Mouse (Mus musculus) kidney, postnatal 14 days (tissue): ENCODE data around the gene Banf1.
"Not testable (repeated sequence)": the region's sequence is repeated elsewhere in the genome, so short reads cannot be mapped to it uniquely, and the experiment has no call there.

ENCODE experiments used
- DNase-seq: peaks from one replicate; pipeline ENCODE4 v3.0.0; 2022; ENCODE audit warnings: mixed read lengths

The Banf1 gene

DNA sequence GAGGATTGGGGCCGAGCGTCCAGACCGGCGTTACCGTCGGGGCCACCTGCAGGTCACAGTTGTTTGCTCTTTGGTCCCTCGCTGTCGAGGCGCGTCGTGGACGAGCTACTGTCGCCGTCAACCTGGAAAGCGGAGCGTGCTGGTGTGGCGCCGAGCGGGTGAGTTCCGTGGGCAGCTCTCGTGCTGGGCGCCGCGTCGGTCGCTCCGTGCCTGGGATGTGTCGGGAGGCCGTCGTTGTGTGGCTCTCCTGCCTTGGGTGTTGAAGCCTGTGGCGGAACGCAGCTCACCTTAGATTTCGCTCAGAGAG lies at the start of gene Banf1:
TSS of gene Banf1 (minus strand) at position 116 of the 307 bp plus-strand sequence.
- DNase-seq = no peak

DNA sequence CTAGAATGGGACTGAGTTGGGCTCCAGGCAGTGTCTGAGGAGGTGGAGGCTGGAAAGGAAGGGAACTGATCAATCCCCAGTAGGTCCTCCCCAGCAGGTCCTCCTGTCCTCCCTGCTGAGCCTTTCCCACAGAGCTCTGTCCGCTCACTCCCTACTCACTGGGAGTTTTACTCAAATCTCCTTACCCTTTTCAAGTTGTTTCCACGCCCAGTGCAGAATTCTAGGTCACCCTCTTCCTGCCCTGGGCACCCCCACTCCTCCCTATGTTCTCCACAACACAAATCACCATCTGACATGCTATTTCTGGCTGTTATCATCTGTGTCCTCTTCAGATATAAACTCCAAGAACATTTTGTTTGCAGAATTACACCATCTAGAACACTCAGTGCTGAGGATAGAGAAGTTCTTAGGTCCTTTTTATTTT lies 47.6 kb upstream of the Banf1 start:
- peak; percentile 70 for DNase-seq

DNA sequence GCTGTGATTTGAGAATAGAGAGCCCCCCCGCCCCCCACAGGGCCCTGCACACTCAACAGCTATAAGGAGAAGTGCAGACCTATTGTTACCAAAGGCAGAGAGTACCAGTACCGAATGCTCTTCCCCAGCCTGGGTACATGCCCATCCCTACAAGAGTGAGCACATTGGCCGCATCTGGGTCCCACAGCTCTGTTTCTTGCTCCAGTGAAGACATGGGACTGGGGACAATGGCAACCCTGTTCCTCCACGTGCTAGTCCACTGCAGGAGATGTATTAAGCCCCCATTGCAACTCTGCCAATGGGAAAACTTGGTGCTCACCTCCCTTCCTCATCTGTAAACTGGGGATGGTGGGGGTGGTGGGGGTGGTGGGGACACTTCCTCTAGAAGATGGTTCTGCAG lies 46.9 kb upstream of the Banf1 start:
- DNase-seq = no peak

GRCm38 (mm10) chr19:5411961-5412360 lies 45.0 kb upstream of the Banf1 start:
- no peak for DNase-seq

- DNase-seq = no peak
Observed at GRCm38 (mm10) chr19:5410641-5411040, 43.7 kb upstream of the Banf1 start.

GRCm38 (mm10) chr19:5409068-5409467 lies 42.1 kb upstream of the Banf1 start:
- DNase-seq = peak; percentile 52

- DNase-seq = peak; percentile 65
Observed at GRCm38 (mm10) chr19:5408057-5409001, 41.4 kb upstream of the Banf1 start.

DNA sequence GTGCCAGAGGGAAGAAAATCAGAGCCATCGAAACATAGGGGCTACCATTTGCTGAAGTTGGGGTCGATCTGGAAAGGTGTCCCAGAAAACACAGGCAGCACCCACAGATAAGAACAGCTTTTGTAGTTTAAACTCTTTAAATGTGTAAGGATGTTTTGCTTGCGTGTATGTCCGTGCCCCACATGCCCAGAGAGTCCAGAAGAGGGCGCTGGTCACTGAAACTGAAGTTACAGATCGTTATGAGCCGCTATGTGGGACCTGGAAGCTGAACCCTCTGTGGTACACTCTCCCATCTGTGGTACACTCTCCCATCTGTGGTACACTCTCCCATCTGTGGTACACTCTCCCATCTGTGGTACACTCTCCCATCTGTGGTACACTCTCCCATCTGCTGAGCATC lies 40.2 kb upstream of the Banf1 start:
- DNase-seq = peak; percentile 70

DNA sequence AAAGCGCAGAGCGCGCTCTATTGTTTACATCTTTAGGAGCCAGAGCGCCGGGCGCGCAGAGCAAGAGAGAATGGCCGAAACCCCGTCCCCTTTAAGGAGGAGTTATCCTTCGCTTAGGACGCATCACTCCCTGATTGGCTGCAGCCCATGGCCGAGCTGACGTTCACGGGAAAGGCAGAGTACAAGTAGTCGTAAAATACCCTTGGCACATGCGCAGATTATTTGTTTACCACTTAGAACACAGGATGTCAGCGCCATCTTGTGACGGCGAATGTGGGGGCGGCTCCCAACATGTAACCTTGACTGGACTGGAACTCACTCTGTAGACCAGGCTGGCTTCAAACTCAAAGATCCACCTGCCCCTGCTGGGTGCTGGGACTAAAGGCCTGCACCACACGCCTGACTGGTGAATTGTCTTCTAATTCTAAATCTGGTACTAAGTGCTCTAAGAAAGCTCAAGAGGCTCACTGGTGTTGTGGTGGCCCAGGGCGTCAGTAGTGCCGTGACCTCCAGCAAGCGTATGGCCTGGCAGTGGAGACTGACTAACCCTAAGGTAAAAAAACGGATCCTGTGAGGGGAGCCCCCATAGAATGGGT lies 39.7 kb upstream of the Banf1 start:
- DNase-seq = peak; percentile 65

DNA sequence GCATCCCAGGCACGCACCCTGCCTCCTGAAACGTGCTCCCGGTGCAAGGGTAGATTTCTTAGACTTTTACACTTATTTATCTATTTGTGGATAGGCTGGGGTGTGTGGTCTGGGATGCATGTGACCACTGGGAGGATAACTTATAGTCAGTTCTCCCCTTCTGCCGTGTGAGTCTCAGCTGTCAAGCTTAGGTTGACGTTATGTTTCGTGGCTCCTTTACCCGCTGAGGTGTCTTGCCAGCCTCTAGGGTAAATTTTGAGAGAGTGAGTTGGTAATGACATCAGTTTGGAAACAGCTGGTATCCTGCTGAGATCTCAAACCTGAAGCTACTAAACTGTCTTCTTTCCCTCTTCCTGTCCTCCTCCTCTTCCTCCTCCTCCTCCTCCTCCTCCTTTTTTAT lies 39.0 kb upstream of the Banf1 start:
- no peak for DNase-seq

DNA sequence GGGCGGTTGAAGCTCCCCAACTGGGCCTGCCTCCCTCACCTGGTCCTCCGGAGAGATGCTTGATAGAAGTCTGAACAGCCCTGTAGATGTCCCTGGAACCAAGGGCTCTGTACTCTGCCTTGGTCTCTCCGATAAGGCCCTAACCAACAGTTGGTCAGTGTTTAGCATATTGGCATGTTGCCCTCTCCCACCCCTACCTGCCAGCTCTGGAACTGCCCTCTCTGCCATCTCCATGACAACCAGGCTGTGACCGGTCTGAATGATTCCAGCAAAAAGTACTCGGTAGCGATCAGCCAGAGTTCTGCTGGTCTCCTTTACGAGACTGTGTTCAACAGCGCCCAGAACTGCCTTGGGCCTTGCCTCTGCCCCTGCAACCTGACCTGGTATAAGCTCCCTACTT lies 35.3 kb upstream of the Banf1 start, which contains the start of gene Tsga10ip:
TSS of gene Tsga10ip (minus strand) at position 234 of the 400 bp plus-strand sequence.
- no peak for DNase-seq

DNA sequence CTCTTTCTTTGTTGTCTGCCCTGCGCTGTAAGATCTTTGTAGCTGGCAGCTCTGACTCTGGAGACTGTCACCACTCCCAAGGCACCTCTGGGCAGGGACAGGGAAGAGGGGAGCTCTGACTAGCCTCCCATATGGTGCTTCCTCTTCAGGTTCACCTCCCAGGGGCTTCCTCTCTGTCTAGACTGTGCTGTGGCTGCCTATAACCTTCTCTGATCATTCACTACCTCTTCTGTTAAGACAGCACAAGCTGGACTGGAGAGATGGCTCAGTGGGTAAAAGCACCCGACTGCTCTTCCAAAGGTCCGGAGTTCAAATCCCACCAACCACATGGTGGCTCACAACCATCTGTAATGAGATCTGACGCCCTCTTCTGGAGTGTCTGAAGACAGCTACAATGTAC lies 34.1 kb upstream of the Banf1 start:
- DNase-seq = not testable (repeated sequence)

DNA sequence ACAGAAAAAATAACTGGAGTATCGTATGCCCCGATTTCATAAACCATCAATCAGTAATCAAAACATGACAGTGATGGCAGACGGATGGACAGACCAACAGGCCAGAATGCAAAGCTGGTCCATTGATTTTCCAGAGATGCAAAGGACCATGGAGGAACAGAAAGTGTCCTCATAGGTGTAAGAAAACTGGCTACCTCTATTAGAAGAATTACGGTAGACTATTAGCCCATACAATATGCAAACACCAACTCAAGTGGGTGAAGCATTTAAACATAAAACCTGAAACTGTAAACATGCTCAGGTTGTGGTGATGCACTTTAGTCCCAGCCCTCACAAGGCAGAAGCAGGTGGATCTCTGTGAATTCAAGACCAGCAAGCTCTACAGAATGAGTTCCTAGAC lies 28.4 kb upstream of the Banf1 start:
- no peak for DNase-seq

DNA sequence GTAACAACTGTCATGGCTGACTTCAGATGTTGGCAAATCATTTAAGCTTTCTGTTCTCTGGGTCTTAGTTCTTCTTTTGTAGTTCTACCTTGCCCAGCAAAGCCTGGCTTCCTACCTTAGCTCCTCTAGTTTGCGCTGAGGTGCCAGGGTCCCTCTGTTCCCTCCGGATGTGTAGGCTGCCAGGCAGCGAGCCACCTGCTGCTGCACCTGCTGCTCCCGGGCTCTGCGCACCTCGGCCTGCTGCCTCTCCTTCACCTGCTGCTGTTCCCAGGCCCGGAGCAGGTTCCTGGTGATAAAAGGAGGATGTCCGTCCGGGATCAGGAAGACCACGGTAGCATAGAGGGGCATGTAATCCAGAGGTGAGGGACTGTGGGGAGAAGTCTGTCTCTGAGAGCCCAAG lies 27.2 kb upstream of the Banf1 start:
- no peak for DNase-seq

DNA sequence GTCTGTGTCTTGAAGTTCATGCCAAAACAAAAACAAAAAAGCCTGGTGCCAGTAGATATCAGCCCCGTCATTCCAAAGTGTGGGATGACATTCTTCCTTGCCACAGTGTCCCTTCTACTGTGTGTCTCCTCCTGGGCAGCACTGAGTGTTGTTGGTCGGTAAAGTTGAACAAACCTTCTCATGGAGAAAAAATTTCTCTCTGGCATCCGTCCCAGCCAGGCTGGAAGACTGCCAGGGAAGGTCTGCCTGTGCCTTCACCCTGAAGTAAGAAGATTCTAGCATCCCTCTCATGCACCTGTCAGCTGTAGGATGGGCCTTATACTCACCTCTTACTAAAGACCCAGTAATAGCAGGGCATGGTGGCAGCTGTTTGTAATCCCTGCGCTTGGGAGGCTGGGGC lies 25.9 kb upstream of the Banf1 start:
- peak; percentile 85 for DNase-seq

- DNase-seq = no peak
Observed at GRCm38 (mm10) chr19:5390416-5390815, 23.4 kb upstream of the Banf1 start.

- peak; percentile 37 for DNase-seq
Observed at GRCm38 (mm10) chr19:5389647-5390046, 22.7 kb upstream of the Banf1 start.

DNA sequence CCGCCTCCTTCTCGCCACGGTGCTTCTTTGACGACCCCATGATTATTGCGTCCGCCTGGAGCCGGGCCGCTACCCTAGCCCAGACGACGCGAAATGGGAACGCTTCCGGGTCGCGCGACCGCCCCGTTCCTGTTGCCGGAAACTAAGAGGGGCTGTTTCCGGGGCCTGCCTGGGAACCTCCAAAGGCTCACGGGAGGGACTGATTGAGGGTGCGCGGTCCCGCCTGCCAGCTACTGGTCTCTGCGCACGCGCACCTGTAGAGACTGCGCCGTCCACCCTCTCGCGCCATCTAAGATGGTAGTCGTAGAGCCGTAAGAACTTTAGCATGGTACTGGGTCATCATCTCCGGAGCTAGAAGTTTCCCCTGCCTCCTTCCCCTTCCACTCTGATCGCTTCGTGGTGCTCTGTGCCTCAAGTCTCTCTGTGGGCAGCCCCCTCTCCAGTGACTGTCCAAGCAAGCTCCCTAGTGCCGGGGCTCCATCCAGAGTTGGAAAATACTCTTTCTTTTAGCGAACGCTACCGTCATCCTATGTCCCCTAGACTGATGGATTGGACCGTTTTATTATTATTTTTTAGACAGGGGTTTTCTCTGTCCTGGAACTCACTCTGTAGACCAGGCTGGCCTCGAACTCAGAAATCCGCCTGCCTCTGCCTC lies 21.7 kb upstream of the Banf1 start, which contains the start of gene Sart1:
TSS of gene Sart1 (minus strand) at position 116 of the 655 bp plus-strand sequence.
- DNase-seq = peak; percentile 98

GRCm38 (mm10) chr19:5388011-5388441 lies 21.1 kb upstream of the Banf1 start:
- DNase-seq = no peak

- DNase-seq = no peak
Observed at GRCm38 (mm10) chr19:5384715-5385114, 17.7 kb upstream of the Banf1 start.

GRCm38 (mm10) chr19:5383326-5383725 lies 16.4 kb upstream of the Banf1 start:
- no peak for DNase-seq

DNA sequence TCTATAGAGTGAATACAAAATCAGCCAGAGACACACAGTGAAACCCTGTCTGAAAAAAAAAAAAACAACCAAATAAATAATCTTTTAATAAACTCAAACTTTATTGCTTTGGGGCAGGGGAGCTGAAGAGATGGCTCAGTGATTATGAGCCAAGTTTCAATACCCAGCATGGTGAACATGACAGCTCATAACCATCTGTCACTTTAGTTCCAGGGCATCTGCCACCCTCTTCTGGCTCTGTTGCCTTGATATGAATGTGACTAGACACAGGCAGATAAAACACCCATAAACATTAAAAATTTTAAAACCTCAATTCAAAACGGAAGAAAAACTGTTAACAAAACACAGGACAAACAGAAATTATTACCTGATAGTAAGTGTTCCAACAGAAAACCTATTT lies 10.5 kb upstream of the Banf1 start:
- DNase-seq = no peak

- DNase-seq = no peak
Observed at GRCm38 (mm10) chr19:5374748-5375147, 7.8 kb upstream of the Banf1 start.

DNA sequence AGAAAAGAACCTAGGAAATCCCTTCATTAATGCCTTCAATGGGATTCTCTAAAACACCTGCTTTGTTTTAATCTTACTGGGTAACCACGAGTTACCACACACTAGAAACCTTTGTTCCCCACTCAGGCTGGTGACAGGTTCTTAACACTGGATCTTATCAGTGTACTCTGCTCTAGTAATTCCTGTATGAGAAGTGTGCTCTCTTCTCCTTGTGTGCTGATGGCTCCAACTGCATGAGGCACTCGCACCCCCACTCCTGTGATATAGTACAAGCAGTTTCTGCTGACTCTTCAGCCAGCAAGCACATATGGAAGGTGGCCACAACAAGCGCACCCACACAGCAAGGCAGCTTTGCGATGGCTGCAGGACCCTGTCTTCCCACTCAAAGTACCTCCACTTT lies 7.2 kb upstream of the Banf1 start:
- DNase-seq = no peak
